Mouse (Mus musculus) c-Kit-positive CD71-negative TER-119-negative erythroid progenitor cells, embryonic 14.5 days (primary cell): ENCODE measurements around the gene Ulk4.
"Not testable (repeated sequence)": the region's sequence is repeated elsewhere in the genome, so short reads cannot be mapped to it uniquely, and the experiment has no call there.

Source experiments
- DNase-seq: peaks from one replicate; pipeline ENCODE4 v3.0.0-alpha.2; 2013; ENCODE audit warnings: low read depth

Gene Ulk4

DNA sequence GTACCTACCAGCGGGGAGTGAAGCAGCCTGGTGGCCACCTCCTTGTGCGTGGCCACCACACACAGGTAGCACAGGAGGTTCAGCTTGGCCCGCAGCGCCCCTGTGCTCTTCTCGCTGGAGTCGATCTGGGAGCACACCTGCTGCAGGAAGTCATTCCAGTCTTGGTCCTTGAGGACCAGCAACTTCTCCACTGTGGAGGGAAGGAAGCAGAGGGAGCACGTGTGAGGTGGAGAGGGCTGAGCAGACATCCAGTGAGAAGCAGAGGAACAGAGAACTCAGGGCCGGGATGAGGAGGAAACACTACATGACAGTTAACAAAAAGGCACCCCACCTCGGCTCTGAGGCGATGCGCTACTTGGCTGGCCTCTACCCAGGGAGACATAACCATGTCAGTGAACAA is 26.1 kb downstream of the Ulk4 start:
- DNase-seq = no peak

- DNase-seq = no peak
Measured at GRCm38 (mm10) chr9:121249805-121250204, 27.2 kb downstream of the Ulk4 start.

- peak; percentile 79 for DNase-seq
Measured at GRCm38 (mm10) chr9:121247956-121248775, 28.8 kb downstream of the Ulk4 start.

- no peak for DNase-seq
Measured at GRCm38 (mm10) chr9:121247047-121247446, 29.9 kb downstream of the Ulk4 start.

GRCm38 (mm10) chr9:121242331-121242730 is 34.7 kb downstream of the Ulk4 start:
- DNase-seq = no peak

DNA sequence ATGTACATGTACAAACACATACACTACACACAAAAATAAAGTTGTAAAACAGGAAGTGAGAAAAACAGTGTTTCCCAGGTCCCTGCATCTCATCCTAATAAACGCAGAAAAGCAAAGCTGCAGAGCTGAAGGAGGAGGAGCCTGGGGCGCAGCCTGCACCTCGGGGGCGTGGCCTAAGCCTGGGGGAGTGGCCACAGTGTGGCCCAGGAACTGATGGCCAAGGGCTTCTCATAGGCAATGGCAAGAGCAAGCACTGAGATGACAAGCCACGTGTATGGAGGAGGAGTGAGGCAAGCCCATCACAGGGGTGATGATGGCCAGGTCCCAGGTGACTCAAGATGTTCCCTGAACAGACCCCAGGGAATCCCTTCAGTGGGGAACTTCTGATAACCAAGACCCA is 35.2 kb downstream of the Ulk4 start:
- DNase-seq = peak; percentile 19

DNA sequence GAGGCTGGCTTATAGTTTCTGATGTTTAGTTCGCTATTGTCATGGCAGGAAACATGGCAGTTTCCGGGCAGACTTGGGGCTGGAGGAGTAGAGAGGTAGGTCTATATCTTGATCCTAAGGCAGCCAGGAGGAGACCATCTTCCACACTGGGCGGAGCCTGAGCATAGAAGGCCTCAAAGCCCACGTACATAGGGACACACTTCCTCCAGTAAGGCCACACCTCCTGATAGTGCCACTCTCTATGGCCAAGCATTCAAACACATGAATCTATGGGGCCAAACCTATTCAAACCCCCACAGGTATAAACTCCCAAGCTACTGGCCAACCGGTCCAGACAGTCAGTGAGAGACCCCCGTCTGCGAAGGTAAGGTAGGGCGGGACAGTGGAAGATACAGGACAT is 35.6 kb downstream of the Ulk4 start:
- DNase-seq = no peak

DNA sequence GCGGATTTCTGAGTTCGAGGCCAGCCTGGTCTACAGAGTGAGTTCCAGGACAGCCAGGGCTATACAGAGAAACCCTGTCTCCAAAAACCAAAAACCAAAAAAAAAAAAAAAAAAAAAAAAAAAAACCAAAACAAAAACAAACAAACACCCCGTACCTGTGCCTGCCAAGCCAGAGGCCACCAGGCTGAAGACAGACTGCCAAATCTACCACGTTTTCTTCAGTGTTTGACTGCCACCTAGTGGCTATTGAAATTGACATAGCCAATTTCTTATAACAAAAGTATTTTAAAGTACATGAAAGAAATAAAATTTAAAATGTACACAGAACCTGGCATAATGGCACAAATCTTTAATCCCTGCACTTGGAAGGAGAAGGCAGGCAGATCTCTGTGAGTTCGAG is 36.8 kb downstream of the Ulk4 start:
- peak; percentile 48 for DNase-seq

DNA sequence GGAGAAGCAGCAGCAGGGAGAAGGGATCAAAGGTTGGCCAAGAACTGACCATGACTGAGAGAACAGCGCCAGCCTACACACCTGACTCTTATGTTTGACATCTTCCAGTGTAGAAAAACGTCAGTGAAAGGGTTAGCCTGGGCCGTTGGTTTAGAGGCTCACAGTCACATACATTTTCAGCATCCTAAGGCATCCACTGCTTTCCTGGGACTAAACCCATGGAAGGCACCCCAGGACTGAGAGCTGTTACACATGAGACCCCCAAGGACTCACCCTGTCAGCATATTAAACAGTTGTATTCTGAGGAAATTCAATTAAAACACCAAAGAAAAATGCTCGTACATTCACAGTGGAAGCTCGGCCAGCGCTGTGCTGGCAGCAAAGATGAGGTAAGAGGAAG is 37.4 kb downstream of the Ulk4 start:
- no peak for DNase-seq

DNA sequence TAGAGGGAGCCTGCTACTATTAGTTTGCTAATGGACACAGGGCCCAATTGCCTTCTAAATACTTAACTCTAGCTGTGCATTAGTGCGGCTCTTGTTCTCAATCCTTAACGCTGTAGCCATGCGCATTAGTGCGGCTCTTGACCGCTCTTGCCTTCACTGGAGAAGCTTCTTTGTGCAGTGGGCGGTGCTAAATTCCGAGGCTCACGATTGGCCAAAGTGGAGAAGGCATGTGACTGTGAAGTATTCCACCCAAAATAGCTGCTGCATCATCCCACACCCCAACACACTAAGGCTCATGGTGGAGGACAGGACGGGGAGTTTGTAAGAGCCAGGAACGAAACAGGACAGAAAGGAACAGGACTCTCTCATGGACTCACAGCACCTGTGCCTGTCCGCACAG is 58.4 kb downstream of the Ulk4 start:
- no peak for DNase-seq

- DNase-seq = no peak
Measured at GRCm38 (mm10) chr9:121218230-121218629, 58.8 kb downstream of the Ulk4 start.

DNA sequence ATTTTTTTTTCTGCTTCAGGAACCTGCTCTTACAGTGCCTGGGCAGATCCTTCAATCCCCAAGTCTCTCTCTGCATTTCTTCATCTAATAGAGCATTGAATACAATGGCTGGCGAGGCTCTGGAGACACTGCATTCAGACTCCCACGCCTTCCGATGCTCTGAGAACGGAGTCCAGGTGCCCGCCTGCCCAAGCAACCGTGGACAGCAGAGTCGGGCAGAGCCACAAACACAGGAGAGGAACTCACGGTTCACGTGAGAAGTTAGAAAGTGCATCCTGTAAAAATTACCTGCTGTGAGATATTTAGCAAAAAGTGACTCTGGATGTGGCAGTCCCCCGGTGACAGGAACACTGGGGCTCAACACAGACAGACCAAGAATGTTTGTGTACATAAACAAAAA is 59.3 kb downstream of the Ulk4 start:
- DNase-seq = no peak

- DNase-seq = no peak
Measured at GRCm38 (mm10) chr9:121216536-121217320, 60.3 kb downstream of the Ulk4 start.

- peak; percentile 35 for DNase-seq
Measured at GRCm38 (mm10) chr9:121215349-121216000, 61.5 kb downstream of the Ulk4 start.

- no peak for DNase-seq
Measured at GRCm38 (mm10) chr9:121212322-121212721, 64.7 kb downstream of the Ulk4 start.

DNA sequence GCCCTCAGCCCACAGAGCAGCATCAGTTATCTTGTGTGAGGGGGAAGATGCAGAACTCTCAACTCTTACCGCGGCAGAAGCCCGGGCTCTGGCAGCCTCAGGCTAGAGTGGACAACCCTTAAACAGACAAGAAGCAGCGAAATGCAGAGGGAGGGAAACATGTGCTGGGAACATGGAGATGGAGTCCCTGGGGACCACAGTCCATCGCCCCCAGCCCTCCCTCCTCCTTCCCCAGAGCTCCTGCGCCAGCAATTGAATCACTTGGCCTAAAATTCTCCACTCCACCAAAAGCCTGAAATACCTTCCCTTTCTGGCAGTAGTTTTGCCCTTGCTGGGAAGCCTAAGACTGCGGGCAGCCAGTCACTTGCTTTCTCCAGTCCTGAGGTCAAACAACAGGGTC is 72.0 kb downstream of the Ulk4 start:
- no peak for DNase-seq

DNA sequence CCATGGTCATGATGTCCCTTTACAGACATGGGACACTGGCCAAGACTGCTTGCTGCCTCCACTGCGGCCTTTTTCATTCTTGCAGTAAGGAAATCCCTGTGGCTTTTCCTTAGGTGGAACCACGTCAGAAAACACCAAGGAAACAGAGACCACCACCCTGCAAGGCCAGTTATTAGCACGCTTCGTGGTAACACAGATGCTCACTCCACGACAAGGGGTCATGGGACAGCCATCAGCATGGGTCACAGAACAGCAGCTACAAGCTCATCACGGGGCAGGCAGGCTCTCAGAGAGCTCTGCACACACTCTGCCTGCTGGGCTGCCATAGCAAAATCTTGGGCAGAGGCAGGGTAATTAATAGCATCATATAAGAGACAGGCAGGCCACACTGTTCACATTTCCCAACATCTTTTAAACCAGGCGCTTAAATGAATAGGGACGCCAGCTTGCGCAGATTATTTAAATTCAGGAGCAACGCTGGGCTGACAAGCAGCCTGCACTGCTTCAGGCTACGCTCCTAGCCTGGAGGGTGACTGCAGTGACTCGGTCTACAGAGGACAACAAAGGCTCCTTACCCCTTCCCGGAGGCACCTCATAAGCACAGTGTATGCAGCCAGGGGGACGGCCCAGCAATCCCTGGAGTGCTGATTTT is 72.7 kb downstream of the Ulk4 start:
- no peak for DNase-seq

DNA sequence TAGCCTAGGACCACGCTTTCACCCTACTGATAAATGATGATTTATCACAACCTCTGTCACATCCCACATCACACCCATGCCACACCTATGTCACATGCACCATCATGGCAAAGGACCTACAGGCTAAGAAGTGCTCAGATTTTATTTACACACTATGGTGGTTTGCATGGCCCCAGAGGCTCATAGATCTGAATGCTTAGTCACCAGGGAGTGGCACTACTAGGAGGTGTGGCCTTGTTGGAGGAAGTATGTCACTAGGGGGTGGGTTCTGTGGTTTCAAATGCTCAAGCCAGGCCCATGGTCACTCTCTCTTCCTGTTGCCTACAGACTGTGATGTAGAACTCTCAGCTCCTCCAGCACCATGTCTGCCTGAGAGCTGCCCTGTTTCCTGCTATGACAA is 73.3 kb downstream of the Ulk4 start:
- no peak for DNase-seq

DNA sequence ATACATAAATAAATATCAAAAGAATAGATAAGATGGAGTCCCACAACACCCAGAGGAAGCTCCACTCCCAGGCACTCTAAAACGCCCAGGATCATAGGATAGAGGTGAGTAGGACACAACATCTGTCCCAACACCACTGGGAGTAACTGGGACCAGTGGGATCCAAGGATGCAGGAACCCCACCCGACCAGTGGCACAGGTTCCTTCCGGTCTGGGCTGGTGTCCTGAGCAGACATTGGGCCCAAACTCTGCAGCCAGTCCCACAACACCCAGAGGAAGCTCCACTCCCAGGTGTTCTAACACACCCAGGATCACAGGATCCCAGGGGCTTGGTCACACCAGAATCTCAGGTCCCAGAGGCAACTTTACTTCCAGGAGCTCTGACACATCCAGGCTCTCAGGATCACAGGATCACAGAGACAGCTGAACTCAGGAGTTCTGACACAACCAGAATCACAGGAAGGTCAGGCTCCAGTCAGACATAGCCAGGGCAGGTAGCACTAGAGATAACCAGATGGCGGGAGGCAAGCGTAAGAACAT is 77.8 kb downstream of the Ulk4 start:
- DNase-seq = not testable (repeated sequence)

GRCm38 (mm10) chr9:121196473-121196872 is 80.5 kb downstream of the Ulk4 start:
- DNase-seq = no peak

DNA sequence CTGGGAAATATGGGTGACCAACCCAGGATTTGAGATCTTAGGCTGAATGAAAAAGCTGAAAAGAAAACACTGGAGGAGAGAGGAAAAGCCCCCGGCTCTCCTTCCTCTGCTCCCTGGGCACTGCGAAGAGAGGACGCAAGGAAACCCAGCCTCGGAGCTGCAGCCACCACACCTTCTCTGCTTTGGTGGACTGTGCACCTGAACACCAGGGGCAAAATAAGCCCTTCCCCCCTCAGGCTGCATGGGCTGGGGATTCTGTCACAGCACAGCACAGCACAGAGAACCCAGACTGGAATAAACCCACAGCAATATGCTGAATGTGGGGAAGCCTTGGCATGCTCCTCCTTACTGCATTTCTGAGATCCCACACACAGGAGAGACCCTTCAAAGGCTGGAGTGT is 81.9 kb downstream of the Ulk4 start:
- DNase-seq = no peak
